Mouse (Mus musculus) heart, adult 2 months (tissue): ENCODE data around the gene Cgnl1.
A peak's percentile ranks its signal among the peaks of the same experiment; 100 is the strongest.

Experiments used
- CTCF ChIP-seq: fragments of 200-600 bp; IDR thresholded peaks from 2 replicates; pipeline ENCODE4 v1.8.1; 2022; ENCODE audit warnings: antibody characterized with exemption, mild to moderate bottlenecking, moderate library complexity
- POLR2A ChIP-seq: fragments of 200-500 bp; IDR thresholded peaks from 2 replicates; pipeline ENCODE4 v1.6.1; 2011; ENCODE audit warnings: mild to moderate bottlenecking, low read depth, low read length, control low read depth; ENCODE audit not compliant: insufficient read depth

- TF ChIP-seq CTCF (peak; percentile 53), POLR2A (no peak)
Observed at GRCm38 (mm10) chr9:71770484-71770883, 918 bp downstream of the Cgnl1 start.
